Mouse (Mus musculus) CD4-positive, CD25-positive, alpha-beta regulatory T cell, adult 2 months (primary cell): ENCODE measurements around the gene Nhlrc3.
A peak's percentile ranks its signal among the peaks of the same experiment; 100 is the strongest.

Experiments
- DNase-seq: peaks from one replicate; pipeline ENCODE4 v3.0.0-alpha.2; 2012; ENCODE audit warnings: low read depth, low spot score

Nhlrc3 gene

GRCm38 (mm10) chr3:53454561-53454960 lies 8.6 kb downstream of the Nhlrc3 start:
- DNase-seq = no peak

GRCm38 (mm10) chr3:53454005-53454404 lies 9.1 kb downstream of the Nhlrc3 start:
- no peak for DNase-seq

GRCm38 (mm10) chr3:53453346-53453745 lies 9.8 kb downstream of the Nhlrc3 start:
- no peak for DNase-seq

GRCm38 (mm10) chr3:53452351-53452750 lies 10.8 kb downstream of the Nhlrc3 start:
- no peak for DNase-seq

GRCm38 (mm10) chr3:53450666-53451065 lies 12.5 kb downstream of the Nhlrc3 start:
- DNase-seq = no peak

- peak; percentile 75 for DNase-seq
Measured at GRCm38 (mm10) chr3:53448208-53448607, 14.9 kb downstream of the Nhlrc3 start.

GRCm38 (mm10) chr3:53446801-53447200 lies 16.3 kb downstream of the Nhlrc3 start:
- DNase-seq = no peak

DNA sequence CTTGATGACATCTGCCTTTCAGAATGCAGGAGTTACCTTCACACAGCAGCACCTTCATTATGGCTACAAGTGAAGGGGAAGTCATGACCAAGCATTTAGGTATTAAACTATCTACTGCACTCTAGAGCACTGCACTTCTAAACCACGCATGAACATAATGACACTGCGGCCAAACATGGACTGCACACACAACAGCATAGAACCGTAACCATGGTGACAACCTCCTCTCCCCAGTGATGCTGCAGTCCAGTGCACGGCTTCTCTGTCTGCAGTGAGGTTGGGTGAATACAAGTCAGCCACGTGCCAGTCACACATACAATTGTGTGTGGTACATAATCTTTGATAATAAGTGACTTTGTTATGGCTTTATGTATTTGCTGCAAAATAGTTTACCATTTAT lies 17.6 kb downstream of the Nhlrc3 start:
- DNase-seq = no peak

GRCm38 (mm10) chr3:53436550-53436949 lies 26.6 kb downstream of the Nhlrc3 start:
- DNase-seq = no peak

DNA sequence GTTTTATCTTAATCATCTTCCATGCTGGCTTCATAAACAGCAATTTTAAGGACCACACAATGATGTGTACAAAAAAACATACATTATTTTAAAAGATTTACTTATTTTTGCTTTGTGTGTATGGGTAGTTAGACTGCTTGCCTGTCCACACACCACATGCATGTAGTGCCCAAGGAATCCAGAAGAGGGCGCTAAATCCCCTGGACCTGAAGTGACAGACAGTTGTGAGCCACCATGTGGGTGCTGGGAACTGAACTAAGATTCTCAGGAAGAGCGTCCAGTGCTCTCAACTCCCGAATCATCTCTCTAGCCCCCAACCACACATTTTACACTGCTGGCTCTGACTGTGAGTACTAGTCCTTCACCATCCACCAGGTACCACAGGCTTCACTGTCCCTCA lies 28.5 kb downstream of the Nhlrc3 start:
- peak; percentile 14 for DNase-seq

- DNase-seq = no peak
Measured at GRCm38 (mm10) chr3:53423576-53423975, 39.6 kb downstream of the Nhlrc3 start.

DNA sequence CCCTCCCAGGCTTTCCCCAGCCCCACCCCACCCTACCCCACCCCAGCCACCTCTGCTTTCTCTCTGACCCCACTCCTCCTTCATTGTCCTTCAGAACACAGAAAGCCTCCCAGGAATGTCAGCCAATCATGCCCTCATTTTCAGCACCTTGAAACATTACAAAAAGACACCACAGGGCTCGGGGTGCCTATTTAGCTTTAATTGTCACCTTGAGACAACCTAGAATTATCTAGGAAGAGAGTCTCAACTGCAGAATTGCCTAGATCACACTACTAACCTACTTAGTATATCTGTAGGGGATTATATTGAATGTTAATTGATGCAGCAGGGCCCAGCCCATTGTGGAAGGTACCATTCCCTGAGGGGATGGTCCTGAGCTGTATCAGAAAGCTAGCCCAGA lies 40.4 kb downstream of the Nhlrc3 start:
- DNase-seq = no peak

DNA sequence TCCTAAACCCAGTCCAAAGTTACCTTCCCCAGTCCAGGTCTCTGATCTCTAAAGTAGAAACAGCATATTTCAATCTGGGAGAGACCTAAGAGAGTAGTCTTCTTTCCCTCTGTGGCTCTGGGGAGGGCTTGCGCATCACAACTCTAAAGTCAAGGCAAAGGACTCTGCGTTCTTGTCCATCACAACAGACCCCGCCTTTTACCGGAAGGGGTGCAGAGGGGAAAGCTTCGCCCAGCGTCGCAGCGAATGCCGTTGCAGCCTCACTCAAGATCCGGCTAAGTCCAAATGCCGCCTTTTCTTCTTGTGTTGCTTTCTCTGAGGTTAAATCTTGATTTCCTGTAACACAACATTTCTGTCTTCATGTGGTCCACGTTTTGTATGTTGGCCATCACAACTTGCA lies 41.5 kb downstream of the Nhlrc3 start:
- no peak for DNase-seq

DNA sequence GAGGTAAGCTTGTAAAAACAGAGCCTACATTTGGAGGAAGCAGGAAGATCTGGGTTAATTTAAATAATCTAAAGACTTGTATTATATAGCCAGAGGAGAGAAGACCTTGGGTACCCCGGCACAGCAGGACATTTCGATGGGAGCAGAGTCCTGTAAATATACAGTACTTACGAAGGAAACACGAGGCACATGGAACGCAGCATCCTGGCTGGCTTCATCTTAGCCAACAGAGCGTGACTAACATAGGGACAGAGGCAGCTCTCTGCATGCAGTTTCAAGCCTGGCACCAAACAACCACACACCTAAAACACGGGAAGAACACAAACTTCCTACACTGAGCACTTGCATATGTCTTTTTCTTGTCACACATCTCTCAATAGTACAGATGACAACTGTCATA lies 45.4 kb downstream of the Nhlrc3 start:
- no peak for DNase-seq

GRCm38 (mm10) chr3:53416036-53416506 lies 47.1 kb downstream of the Nhlrc3 start:
- no peak for DNase-seq

DNA sequence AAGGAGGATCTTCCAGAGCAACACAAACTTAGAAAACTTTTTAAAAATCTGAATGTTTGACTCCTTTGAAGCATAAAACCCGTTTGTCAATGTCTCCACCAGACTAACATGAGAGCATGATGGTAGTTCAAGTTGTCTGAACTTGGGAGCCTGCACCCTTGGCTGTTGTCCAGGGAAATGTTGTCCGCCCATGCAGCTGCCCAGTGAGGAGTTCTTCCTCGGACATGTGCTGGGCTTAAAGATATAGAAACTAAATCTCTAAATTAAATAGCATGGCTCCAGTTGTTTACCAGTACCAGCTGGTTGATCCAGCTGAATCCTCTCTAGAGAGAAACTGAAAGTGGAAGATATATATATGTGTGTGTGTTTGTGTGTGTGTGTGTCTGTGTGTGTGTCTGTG lies 49.2 kb downstream of the Nhlrc3 start:
- no peak for DNase-seq

GRCm38 (mm10) chr3:53413465-53413864 lies 49.7 kb downstream of the Nhlrc3 start:
- no peak for DNase-seq

- no peak for DNase-seq
Measured at GRCm38 (mm10) chr3:53412259-53412658, 50.9 kb downstream of the Nhlrc3 start.

- no peak for DNase-seq
Measured at GRCm38 (mm10) chr3:53410031-53410430, 53.1 kb downstream of the Nhlrc3 start.

GRCm38 (mm10) chr3:53407145-53407544 lies 56.0 kb downstream of the Nhlrc3 start:
- no peak for DNase-seq
